Mouse (Mus musculus): Measurements from ENCODE around the gene Olfr766-ps1.
"Not testable (repeated sequence)": the region's sequence is repeated elsewhere in the genome, so short reads cannot be mapped to it uniquely, and the experiment has no call there.

The Olfr766-ps1 gene

DNA sequence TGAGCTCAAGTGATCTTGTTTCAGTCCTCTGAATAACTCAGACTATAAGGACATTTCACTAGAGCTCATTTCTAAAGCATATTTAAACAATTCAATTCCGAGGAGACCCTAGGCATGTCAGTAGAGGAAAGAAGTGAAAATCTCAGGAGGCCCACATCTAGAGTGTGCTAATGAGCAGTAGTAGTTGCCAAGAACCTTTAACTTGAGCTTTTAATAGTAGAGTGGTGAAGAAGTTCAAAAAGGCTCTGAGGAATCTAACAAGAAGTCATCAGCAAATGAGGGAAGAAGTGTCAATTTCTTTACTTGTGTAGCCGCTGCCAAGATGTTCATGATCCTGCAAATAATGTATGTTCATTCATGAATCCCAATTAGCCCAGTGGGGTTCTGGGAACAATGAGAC, at the start of gene Olfr766-ps1:
TSS of gene Olfr766-ps1 (minus strand) at position 101 of the 400 bp plus-strand sequence.
- in situ Hi-C loops (cut with MboI, MseI): no loop called here

DNA sequence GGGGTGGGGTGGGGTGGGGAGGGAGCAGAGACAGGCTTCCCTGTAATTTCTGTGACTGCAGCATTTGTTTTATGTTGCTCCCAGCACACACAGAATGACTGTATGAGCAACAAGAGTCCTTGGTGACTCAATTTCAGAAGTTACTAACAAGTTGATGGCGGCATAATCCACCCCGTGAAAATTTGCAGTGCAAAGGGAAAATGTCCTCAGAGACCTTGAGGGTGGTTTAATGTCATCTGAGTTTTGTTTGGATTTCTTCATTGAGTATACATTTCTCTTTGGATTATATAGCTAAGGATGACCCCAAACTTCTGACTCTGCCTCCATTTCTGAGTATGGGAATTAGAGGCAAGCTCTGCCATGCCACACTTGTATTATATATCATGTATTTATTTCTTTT, 49.0 kb upstream of the Olfr766-ps1 start, which contains the start of gene Olfr769:
TSS of gene Olfr769 (minus strand) at position 101 of the 400 bp plus-strand sequence.
- in situ Hi-C loops (cut with MboI, MseI): loop anchor here (10.0 kb wide), 1 partner anchor 323 kb away; the partner anchor contains the start of gene Mmp19

DNA sequence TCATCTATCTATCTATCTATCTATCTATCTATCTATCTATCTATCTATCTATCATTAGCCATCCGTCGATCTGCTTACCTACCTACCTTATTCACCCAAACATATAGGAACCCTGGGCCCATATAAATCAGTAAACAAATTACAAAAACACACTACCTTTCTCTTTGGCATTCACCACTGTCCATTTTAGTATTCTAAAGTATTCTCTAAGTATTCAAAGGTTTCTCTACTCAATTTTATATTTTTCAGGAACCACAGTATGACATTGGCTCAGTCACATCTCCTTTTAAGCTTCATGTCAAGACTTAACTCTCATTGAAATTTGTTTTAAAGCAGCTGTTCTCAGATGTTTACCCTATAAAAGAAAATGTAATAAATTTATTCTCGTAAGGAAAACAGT, 46.4 kb upstream of the Olfr766-ps1 start:
- in situ Hi-C loops (cut with MboI, MseI): loop anchor here (10.0 kb wide), 1 partner anchor 320 kb away; the partner anchor contains the start of gene Mmp19

DNA sequence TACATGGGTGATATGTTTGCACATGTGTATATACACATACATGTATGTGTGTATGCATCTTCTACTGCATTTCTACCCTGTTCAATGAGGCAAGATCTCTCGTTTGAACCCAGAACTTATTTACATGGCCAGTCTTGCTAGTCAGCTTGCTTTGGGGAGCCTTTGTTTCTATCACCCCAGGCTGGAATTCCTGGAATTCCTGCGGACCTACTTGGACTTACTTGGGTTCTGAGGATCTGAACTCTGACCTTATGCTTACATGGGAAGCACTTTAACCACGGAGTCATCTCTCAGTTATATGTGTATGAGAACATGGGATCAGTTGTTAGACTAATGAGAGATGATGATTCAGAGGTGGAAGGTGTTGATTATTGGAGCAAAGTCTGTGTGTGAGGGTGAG, 32.5 kb upstream of the Olfr766-ps1 start:
- in situ Hi-C loops (cut with MboI, MseI): no loop called here

DNA sequence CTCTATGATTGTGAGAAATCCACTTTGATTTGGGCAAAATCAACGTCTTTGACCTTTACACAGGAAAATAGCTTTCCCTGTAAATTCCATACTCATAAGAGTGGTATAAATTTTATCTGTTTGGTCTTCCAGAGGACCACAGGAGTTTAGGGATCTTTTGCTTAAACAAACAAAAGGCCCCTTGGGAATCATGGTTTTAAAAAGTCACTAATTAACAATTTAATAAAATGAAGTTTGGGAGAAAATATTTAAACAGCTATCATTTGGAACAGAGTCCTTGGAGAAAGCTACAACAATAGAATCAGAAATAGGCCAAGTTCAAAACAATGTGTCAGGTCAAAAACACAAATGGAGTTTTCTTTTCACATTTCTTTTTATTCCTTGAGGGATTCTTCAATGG, 30.5 kb upstream of the Olfr766-ps1 start, which contains the start of gene Olfr768:
TSS of gene Olfr768 (minus strand) at position 101 of the 400 bp plus-strand sequence.
- in situ Hi-C loops (cut with MboI, MseI): no loop called here

DNA sequence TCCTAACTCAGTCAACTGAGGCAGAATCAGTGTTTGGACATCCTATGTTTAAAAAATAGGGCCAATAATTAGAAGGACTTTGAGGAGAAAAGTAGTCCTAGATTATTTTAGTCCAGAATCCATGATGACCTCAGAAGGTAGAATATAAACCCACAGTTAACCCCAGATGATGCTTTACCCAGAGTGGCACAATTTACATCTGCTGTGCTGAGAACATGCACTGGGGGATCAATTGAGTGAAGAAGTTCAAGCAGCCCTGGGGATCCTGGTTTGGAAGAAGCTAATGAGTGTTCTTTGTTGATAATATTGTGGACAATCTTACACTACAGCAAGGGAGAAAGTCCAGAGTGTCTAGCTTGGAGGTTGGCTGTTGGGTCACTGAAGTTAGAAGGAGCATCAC, 14.0 kb upstream of the Olfr766-ps1 start, which contains the start of gene Olfr767:
TSS of gene Olfr767 (minus strand) at position 101 of the 400 bp plus-strand sequence.
- in situ Hi-C loops (cut with MboI, MseI): not testable (repeated sequence)

DNA sequence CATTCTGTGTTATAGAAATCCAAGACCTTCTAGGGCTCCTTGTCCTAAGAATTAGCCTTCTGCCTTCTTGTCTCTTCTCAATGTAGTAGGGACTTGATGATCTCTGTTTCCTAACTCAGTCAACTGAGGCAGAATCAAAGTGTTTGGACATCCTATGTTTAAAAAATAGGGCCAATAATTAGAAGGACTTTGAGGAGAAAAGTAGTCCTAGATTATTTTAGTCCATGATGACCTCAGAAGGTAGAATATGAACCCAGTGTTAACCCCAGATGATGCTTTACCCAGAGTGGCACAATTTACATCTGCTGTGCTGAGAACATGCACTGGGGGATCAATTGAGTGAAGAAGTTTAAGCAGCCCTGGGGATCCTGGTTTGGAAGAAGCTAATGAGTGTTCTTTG, 18.9 kb downstream of the Olfr766-ps1 start, which contains the start of gene Olfr765:
TSS of gene Olfr765 (minus strand) at position 101 of the 400 bp plus-strand sequence.
- in situ Hi-C loops (cut with MboI, MseI): not testable (repeated sequence)

DNA sequence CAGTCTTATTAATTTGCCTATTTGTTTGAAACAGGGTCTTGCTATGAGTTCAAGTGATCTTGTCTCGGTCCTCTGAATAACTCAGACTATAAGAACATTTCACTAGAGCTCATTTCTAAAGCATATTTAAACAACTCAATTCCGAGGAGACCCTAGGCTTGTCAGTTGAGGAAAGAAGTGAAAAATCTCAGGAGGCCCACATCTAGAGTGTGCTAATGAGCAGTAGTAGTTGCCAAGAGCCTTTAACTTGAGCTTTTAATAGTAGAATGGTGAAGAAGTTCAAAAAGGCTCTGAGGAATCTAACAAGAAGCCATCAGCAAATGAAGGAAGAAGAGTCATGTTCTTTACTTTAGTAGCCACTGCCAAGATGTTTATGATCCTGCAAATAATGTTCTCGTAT, 29.0 kb downstream of the Olfr766-ps1 start, which contains the start of gene Olfr764-ps1:
TSS of gene Olfr764-ps1 (minus strand) at position 101 of the 400 bp plus-strand sequence.
- in situ Hi-C loops (cut with MboI, MseI): no loop called here

DNA sequence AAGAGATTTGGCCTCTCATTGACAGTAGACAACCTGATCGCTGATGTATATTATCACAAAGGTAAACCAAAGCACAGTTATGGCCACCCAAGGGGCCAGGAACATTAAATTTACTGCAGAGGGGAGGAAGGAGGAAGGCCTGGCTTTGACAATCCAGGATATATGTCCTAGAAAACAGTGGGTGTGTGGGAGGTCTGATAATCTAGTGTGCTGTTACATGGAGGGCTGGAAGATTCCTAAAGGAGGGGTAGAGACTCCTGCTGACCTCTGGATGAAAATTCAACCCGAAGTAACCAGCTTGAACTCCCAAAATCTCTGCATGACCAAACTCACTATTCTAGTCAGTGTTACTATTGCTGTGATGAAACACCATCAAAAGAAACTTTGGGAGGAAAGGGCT, 40.4 kb downstream of the Olfr766-ps1 start:
- in situ Hi-C loops (cut with MboI, MseI): loop anchor here (10.0 kb wide), 1 partner anchor 1076 kb away; no protein-coding TSS in a partner anchor

DNA sequence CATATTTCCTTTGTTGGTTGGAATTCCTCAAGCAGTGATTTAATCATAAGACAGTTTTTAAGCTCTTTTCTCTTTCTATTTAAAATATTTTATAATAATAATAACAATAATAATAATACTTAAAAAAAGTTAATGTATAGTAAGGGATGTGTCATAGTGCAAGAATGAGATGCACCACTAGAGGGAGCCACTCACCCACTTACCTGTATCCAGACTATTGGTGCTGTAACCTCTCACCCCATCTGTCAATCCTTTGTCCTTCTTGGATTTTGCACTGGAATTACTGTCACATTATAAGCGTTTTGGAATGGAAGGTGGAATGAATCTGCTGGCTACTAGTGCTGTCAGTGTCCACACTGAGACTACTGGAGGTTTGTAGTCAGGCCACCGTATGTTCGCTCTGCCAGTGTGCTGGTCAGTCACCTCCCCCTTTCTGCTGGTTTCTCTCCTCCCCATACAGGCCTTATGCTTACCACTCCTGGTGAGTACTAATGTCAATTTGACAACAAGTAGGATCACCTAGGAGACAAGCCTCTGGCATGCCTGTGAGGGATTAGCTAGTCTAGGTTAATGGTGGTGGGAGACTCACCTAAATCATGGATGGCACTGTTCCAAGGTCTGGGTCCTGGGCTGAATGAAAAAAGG, 42.6 kb downstream of the Olfr766-ps1 start:
- in situ Hi-C loops (cut with MboI, MseI): loop anchor here (10.0 kb wide), 1 partner anchor 1079 kb away; no protein-coding TSS in a partner anchor

DNA sequence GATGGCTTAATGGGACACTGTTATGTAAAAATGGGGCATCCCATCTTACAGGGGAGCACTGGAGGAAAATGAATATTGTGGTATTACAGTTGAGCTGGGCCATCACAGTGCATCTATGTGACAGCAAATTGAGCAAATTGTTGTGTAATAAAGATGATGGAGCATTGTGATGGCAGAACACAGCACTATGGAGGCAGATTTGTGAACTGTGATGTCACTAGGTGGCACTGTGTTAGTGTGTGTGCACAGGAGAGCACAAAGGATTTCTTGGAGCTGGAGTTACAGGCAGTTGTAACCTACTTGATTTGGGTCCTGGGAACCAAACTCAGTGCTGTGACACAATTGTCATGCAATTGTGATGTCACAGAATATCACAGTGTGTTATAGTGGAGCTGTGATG, 45.5 kb downstream of the Olfr766-ps1 start:
- in situ Hi-C loops (cut with MboI, MseI): loop anchor here (10.0 kb wide), 1 partner anchor 1081 kb away; no protein-coding TSS in a partner anchor

DNA sequence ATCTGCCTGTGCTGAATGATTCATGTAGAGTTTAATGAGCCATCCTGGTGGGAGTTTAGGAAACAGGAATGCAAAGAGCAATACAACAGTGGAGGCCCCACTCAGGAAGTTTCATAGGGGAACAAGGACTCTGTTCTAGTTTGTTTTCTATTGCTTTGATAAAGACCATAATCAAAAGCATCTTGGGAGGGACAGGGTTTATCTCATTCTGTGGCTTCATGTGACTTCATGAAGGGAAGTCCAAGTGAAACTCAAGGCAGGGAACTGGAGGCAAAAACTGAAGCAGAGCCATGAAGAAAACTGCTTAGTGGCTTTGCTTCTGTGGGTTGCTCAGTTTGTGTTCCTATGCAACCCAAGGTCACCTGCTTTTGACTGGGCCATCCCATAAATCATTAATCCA, 54.3 kb downstream of the Olfr766-ps1 start:
- in situ Hi-C loops (cut with MboI, MseI): no loop called here

Measured in T-helper 2 cell (primary cell).